Comparison of ENCODE assay signal across 11 mouse cellular contexts in the genomic region with DNA sequence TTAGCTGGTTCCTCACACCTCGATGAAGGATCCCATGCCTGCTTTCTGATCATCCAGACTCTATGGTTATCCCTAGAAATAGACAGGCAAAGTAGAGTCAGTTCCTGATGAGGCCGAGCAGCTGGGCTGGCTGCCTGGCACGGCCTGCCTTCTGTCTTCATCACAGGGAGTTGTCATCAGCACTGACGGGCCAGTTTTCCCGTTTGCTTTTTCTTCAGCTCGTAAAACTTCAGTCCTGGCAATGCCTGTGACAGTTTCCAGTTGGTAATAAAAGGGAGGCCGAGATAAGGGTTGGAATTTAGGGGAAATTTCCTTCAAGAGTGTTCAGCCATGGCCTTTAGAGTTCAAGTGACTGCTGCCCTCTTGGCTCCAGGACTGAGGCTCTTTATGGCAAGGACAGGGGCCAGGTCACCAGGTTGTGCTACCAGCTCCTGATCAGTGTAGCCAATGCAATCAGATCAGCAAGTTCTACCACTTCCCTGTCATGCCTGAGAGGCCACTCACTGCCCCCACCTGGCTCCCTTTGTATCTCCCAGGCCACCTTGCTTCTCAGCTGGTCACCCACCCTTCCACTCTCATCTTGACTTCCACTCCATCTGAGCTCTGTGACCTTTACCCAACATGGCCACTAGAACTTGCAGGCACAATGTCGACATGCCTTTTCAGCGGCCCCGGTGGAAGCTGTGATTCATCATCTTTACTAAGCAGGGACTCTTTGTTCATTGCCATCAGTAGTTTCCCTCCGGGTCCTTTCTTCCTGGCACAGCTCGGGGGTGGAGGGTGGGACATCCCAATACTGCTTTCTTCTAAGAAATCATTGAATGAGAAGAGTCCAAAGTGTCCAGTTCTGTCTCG. TPM values are rescaled to one million over a fixed set of nuclear protein-coding genes. Genes with fewer than 3 reads are reported as not detected.
A peak's percentile ranks its signal among the peaks of the same experiment; 100 is the strongest.
DNase-seq lines count a peak whose midpoint lies in the region; ATAC-seq and TF ChIP-seq lines count a peak whose summit lies in the region.
"Had no signal": no experiment of that assay in that cellular context is flagged by ENCODE, and none has a peak within 500 bp of the region (broad histone marks: within the 10 kb centered on the region; RNA-seq: fewer than 3 reads in every experiment).

No protein-coding gene starts in this region.

- no peaks in the 10 kb centered on the region for H3K36me3 ChIP-seq in lung, embryonic 14.5 days (ENCODE audit: insufficient read depth)
- H3K36me3 ChIP-seq in midbrain, embryonic 13.5 days = no peaks in the 10 kb centered on the region
- H3K36me3 ChIP-seq: hindbrain, embryonic 15.5 days had no signal

- H3K27me3 ChIP-seq in lung, embryonic 14.5 days (ENCODE audit: insufficient read depth, low read length) = no peaks in the 10 kb centered on the region
- no peaks in the 10 kb centered on the region for H3K27me3 ChIP-seq in midbrain, embryonic 13.5 days
- H3K27me3 ChIP-seq: forebrain, embryonic 13.5 days; hindbrain, embryonic 15.5 days had no signal

- intact Hi-C loops in heart, postnatal 14 days (cut with DNase I) = no loop called here

- DNase-seq in adrenal gland, adult 8-10 months = peak; percentile 45
- peak; percentile 56 to 64 for DNase-seq in adrenal gland, postnatal 36 days
- DNase-seq in heart, postnatal 14 days = peak; percentile 34 to 72
- DNase-seq in lung, embryonic 14.5 days = peak; percentile 82
- DNase-seq in cerebellum, adult 11-12 months = no peak
- no peak for DNase-seq in cerebellum, postnatal 36 days
- DNase-seq: layer of hippocampus, postnatal 36 days had no signal

- WGBS in lung, embryonic 14.5 days = 50% methylated on average over 13 of the region's 13 CpGs
- 90% methylated on average over 13 of the region's 13 CpGs for WGBS in midbrain, embryonic 13.5 days

- no peak overlapping the region for H3K4me3 ChIP-seq in lung, embryonic 14.5 days (ENCODE audit: low read depth, low read length)
- H3K4me3 ChIP-seq in midbrain, embryonic 13.5 days (replicated peaks) = no peak overlapping the region
- H3K4me3 ChIP-seq: forebrain, embryonic 13.5 days; hindbrain, embryonic 15.5 days; megakaryocyte, embryonic 14.5 days had no signal

- H3K27ac ChIP-seq in lung, embryonic 14.5 days (ENCODE audit: low read depth) = peak overlapping the region; percentile 43; the same call in 1 of the 2 replicates
- no peak overlapping the region for H3K27ac ChIP-seq in midbrain, embryonic 13.5 days
- H3K27ac ChIP-seq: forebrain, embryonic 13.5 days; hindbrain, embryonic 15.5 days had no signal

- H3K9ac ChIP-seq in lung, embryonic 14.5 days = no peak overlapping the region
- H3K9ac ChIP-seq in midbrain, embryonic 13.5 days (replicated peaks) = no peak overlapping the region
- H3K9ac ChIP-seq: forebrain, embryonic 13.5 days; hindbrain, embryonic 15.5 days had no signal

- H3K9me3 ChIP-seq in lung, embryonic 14.5 days (ENCODE audit: low read depth, low read length) = no peaks in the 10 kb centered on the region
- no peaks in the 10 kb centered on the region for H3K9me3 ChIP-seq in midbrain, embryonic 13.5 days
- H3K9me3 ChIP-seq: forebrain, embryonic 13.5 days; hindbrain, embryonic 15.5 days had no signal

- H3K4me2 ChIP-seq in lung, embryonic 14.5 days = no peak overlapping the region
- H3K4me2 ChIP-seq in midbrain, embryonic 13.5 days (replicated peaks) = no peak overlapping the region
- H3K4me2 ChIP-seq: forebrain, embryonic 13.5 days; hindbrain, embryonic 15.5 days had no signal

- H3K4me1 ChIP-seq in lung, embryonic 14.5 days (ENCODE audit: insufficient read depth) = peaks cover 5% of the 10 kb centered on the region; the same call in 1 of the 2 replicates
- no peaks in the 10 kb centered on the region for H3K4me1 ChIP-seq in midbrain, embryonic 13.5 days (replicated peaks)
- H3K4me1 ChIP-seq: forebrain, embryonic 13.5 days; hindbrain, embryonic 15.5 days had no signal

- no peak for TF ChIP-seq CTCF in lung, embryonic 14.5 days (IDR thresholded peaks at IDR 0.05; ENCODE audit: low read depth)

- ATAC-seq in lung, embryonic 14.5 days (ENCODE audit: insufficient read depth) = peak; percentile 82
- ATAC-seq in midbrain, embryonic 13.5 days = no peak
- ATAC-seq: forebrain, embryonic 13.5 days had no signal

RNA-seq across cellular contexts. Expression of a gene that starts 20.5 kb away (rescaled TPM):
- 10 to 100 TPM in 1 of 4 experiments, 1 to 10 TPM in 3; 1.3 to 14.0 (median 2.5) TPM for total RNA-seq in adrenal gland, adult 8-10 months (2022)
- total RNA-seq in adrenal gland, postnatal 36 days (2021) = 1 to 10 TPM; 2.0 to 3.9 TPM
- total RNA-seq in heart, postnatal 14 days (2021) = 1 to 10 TPM; 4.2 to 4.3 TPM
- polyA plus RNA-seq in lung, embryonic 14.5 days (2014; fragmentation: Nextera tagmentation; extraction: Ambion mirVana) = 0.78 and 1.7 TPM in 2 replicates
- polyA plus RNA-seq in midbrain, embryonic 13.5 days (2015; fragmentation: Nextera tagmentation; extraction: Ambion mirVana) = 0.49 and 1.3 TPM in 2 replicates

Comparison
In these comparisons a context has a peak if more than half of its experiments do, and no peak if none do; other contexts are left out.
1. DNase-seq: peak in adrenal gland, adult 8-10 months (single experiment), adrenal gland, postnatal 36 days (2 of 2), heart, postnatal 14 days (2 of 2) and lung, embryonic 14.5 days (single experiment); none in cerebellum, adult 11-12 months (single experiment) and cerebellum, postnatal 36 days (0 of 2).